Mouse (Mus musculus) kidney, embryonic 16.5 days (tissue): ENCODE data around the gene Mpp2. TPM values are rescaled to one million over a fixed set of nuclear protein-coding genes. Genes with fewer than 3 reads are reported as not detected.

Source experiments
- ATAC-seq: fragments of 200-750 bp; cut with Nextera tagmentation; 2 replicates; pipeline ENCODE4 v1.8.0; 2017; ENCODE audit warnings: moderate TSS enrichment; ENCODE audit not compliant: low FRiP score, low TSS enrichment
- H3K27ac ChIP-seq: fragments of 300-500 bp; sonication (generic); 2 replicates; pipeline ENCODE4 v1.5.1; 2014; ENCODE audit warnings: low read length
- H3K27me3 ChIP-seq: fragments of 300-500 bp; sonication (generic); 2 replicates; pipeline ENCODE4 v1.6.1; 2014; ENCODE audit warnings: low read length, control low read depth, mixed read lengths; ENCODE audit not compliant: insufficient read depth
- H3K36me3 ChIP-seq: fragments of 300-500 bp; sonication (generic); 2 replicates; pipeline ENCODE4 v1.6.1; 2014; ENCODE audit warnings: low read length, control low read depth, mixed read lengths; ENCODE audit not compliant: insufficient read depth
- H3K4me1 ChIP-seq: fragments of 300-500 bp; sonication (generic); 2 replicates; pipeline ENCODE4 v1.6.1; 2014; ENCODE audit warnings: low read length, control low read depth, mixed read lengths; ENCODE audit not compliant: insufficient read depth
- H3K4me2 ChIP-seq: fragments of 300-500 bp; sonication (generic); replicated peaks from 2 replicates; pipeline ENCODE4 v1.6.1; 2014; ENCODE audit warnings: low read depth, low read length
- H3K4me3 ChIP-seq: fragments of 300-500 bp; sonication (generic); 2 replicates; pipeline ENCODE4 v1.5.1; 2014; ENCODE audit warnings: mild to moderate bottlenecking, low read length
- H3K9ac ChIP-seq: fragments of 300-500 bp; sonication (generic); replicated peaks from 2 replicates; pipeline ENCODE4 v1.6.1; 2014; ENCODE audit warnings: low read length
- H3K9me3 ChIP-seq: fragments of 300-500 bp; sonication (generic); 2 replicates; pipeline ENCODE4 v1.6.1; 2016; ENCODE audit warnings: low read length, control low read depth
- WGBS: fragments of 180-500 bp; shearing (Covaris S2); extraction: QIAGEN DNeasy Blood & Tissue Kit; methylation state at CpG from one replicate; pipeline ENCODE4 v1.1.7; 2014; 5-methylcytosine and 5-hydroxymethylcytosine counted together
- polyA plus RNA-seq: library from polyadenylated mRNA; unstranded; fragments of >200 nt; fragmentation: Nextera tagmentation; extraction: Ambion mirVana; gene quantifications from 2 replicates; pipeline ENCODE4 v1.2.1, GENCODE M21; 2015

Mpp2 gene
- polyA plus RNA-seq, 1 experiment from 2014 or later = 14.4 TPM

DNA sequence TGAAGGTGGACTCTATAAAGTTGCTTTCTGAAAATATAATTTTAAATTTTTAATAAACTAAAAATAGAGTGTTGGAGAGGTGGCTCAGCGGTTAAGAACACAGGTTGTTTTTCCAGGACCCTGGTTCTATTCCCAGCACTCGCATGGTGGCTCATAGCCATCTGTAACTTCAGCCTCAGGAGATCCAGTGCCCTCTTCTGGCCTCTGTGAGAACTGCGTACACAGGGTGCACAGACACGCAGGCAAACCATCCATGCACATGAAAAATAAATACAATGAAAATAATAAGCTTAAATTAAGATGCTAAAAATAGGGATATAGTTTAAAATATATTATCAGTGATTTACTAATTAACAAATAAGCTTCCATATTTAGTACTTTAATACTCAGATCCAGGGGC lies 47.7 kb downstream of the Mpp2 start:
- Histone ChIP-seq H3K4me3 (no peak overlapping the region), H3K27me3 (no peaks in the 10 kb centered on the region), H3K4me1 (peaks cover 4% of the 10 kb centered on the region; the same call in 1 of the 2 replicates), H3K9me3 (peaks cover 8% of the 10 kb centered on the region; the same call in 1 of the 2 replicates), H3K36me3 (no peaks in the 10 kb centered on the region), H3K9ac (no peak overlapping the region), H3K4me2 (no peak overlapping the region), H3K27ac (no peak overlapping the region)
- no peak for ATAC-seq
- 67% methylated on average over 4 of the region's 4 CpGs for WGBS

DNA sequence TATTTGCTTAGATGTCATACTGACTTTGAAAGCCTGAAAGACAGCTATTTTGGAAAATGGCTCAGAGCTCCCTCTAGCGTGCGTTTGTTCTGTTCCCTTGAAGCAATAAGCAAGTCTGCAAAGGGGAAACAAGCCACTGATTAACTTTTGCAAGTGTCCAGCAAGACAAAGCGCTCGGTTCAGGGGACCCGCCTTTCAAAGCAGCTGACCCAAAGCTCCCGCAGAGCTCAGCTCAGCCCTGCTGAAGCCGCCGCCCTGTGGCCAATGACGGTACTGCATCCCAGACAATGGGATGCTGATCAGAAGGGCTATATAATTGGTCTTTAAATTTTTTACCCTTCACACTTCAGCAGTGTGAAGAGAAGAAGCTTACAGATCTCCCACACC lies 48.2 kb downstream of the Mpp2 start:
- no peak overlapping the region for H3K9ac ChIP-seq
- WGBS = under 1% methylated on average over 9 of the region's 9 CpGs

DNA sequence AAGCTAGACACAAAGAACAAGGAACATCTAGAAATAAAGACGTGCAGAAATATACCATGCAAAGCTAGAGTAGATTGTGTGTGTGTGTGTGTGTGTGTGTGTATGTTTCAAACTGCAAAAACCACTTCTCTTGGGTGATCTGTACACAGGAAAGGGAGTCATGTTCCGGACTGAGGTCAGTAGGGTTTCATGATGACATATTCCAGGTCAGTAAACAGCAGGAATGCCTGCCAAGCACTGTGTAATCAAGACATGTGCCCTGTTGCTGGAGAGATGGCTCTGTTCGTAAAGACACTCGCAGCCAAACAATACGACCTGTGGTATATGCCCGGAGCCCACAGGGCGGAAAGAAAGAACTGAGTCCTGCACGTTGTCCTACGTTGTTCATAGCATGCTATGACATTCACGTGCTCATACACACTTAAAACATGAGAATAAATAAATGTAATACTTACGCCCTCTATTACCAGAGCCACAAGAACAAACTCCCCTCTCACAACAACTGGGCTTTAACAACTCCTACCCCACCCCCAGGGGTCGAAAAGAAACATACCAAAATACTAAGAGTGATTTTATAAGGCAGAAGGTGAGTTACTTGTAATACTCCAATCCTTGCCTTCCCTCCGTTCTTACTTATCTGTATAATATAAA lies 48.7 kb downstream of the Mpp2 start:
- H3K9ac ChIP-seq = no peak overlapping the region
- H3K27me3 ChIP-seq = no peaks in the 10 kb centered on the region
- H3K27ac ChIP-seq = no peak overlapping the region
- ATAC-seq = peak; percentile 20; the same call in 1 of the 2 replicates
- H3K4me1 ChIP-seq = peaks cover 4% of the 10 kb centered on the region; the same call in 1 of the 2 replicates
- H3K4me3 ChIP-seq = no peak overlapping the region
- H3K4me2 ChIP-seq = no peak overlapping the region
- H3K9me3 ChIP-seq = 0 out of 2 replicates have a peak, but pooled peaks cover 2% of the 10 kb centered on the region
- H3K36me3 ChIP-seq = no peaks in the 10 kb centered on the region
- 54% methylated on average over 13 of the region's 13 CpGs for WGBS

More for the DNA sequence above, 48.2 kb downstream of the Mpp2 start:
- no peak overlapping the region for H3K4me3 ChIP-seq
- H3K27ac ChIP-seq = no peak overlapping the region
- peaks cover 2% of the 10 kb centered on the region; the same call in 1 of the 2 replicates for H3K9me3 ChIP-seq
- peaks cover 4% of the 10 kb centered on the region; the same call in 1 of the 2 replicates for H3K4me1 ChIP-seq
- peak; percentile 95 for ATAC-seq
- H3K36me3 ChIP-seq = no peaks in the 10 kb centered on the region
- no peaks in the 10 kb centered on the region for H3K27me3 ChIP-seq
- no peak overlapping the region for H3K4me2 ChIP-seq

DNA sequence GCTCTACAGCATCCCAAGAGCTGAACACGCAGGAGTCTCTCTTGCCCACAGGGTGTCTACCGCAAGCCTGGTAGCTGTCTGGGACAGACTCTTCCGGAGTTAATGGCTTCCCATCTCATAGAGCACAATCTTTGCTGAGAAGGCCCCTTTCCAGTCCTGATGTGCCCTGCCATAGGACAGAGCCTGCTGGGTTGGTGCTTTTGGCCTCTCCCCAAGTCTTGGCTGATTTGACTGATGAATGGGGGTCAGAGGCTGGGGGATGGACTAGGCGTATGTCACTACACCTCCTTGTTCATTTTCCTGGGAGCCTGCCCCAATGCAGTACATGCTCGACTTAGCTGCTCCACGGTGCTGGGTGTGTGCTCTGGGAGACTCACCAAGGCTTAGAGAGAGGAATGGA lies 50.5 kb downstream of the Mpp2 start:
- WGBS = 71% methylated on average over 6 of the region's 6 CpGs
- no peak overlapping the region for H3K9ac ChIP-seq

DNA sequence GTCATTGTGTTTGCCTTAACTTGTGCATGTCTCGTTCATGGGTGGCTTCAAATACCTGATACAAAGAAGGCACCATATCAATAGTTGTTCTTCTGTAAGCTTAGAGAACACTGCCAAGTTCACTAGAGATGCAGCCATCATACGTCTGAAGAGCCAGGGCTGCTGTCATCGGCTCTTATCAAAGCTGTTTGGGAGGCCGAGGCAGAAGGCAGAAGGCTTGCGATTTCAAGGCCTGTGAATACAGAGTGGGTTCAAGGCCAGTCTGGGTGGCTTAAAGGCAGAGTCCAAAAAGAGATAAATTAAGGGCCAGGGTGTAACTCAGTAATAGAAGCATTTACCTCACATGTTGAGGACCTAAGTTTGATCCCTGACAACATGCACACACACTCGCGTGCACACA lies 52.0 kb downstream of the Mpp2 start:
- no peak for ATAC-seq
- H3K9ac ChIP-seq = no peak overlapping the region

More for the DNA sequence above, 50.5 kb downstream of the Mpp2 start:
- no peak overlapping the region for H3K27ac ChIP-seq
- H3K27me3 ChIP-seq = no peaks in the 10 kb centered on the region
- H3K4me3 ChIP-seq = no peak overlapping the region
- 0 out of 2 replicates have a peak, but pooled peaks cover 2% of the 10 kb centered on the region for H3K9me3 ChIP-seq
- no peak overlapping the region for H3K4me2 ChIP-seq
- no peak for ATAC-seq
- H3K4me1 ChIP-seq = peaks cover 4% of the 10 kb centered on the region; the same call in 1 of the 2 replicates
- no peaks in the 10 kb centered on the region for H3K36me3 ChIP-seq

DNA sequence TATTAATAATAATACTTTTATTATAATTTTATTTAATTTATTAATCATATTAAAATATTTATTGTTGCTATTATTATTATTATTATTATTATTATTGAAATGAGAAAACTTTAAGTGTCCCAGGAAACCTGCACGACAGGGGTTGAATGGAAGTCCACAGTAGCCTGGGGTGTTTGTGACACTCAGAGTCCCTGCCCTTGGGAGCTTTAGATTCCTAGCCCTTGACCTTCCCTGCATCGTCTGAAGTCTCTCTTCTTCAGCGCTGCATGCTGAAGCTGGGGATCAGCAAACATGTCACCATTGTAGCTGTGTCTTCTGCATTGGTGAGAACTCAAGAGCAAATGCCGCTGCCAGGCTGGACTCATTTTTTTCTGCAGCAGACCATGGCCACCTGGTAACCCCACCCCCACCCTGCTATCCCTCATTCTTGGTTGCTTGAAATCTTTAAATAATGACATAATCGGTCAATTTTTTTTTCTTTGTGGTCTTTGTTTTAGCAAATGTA lies 52.8 kb downstream of the Mpp2 start:
- H3K27me3 ChIP-seq = peaks cover 4% of the 10 kb centered on the region; the same call in 1 of the 2 replicates
- H3K4me3 ChIP-seq = no peak overlapping the region
- no peak overlapping the region for H3K9ac ChIP-seq
- H3K36me3 ChIP-seq = no peaks in the 10 kb centered on the region
- 80% methylated on average over 5 of the region's 5 CpGs for WGBS
- H3K27ac ChIP-seq = no peak overlapping the region
- H3K4me1 ChIP-seq = peaks cover 4% of the 10 kb centered on the region; the same call in 1 of the 2 replicates
- no peak overlapping the region for H3K4me2 ChIP-seq
- 0 out of 2 replicates have a peak, but pooled peaks cover under 1% of the 10 kb centered on the region for H3K9me3 ChIP-seq
- ATAC-seq = no peak

More for the DNA sequence above, 52.0 kb downstream of the Mpp2 start:
- WGBS = 83% methylated on average over 7 of the region's 7 CpGs
- Histone ChIP-seq H3K4me1 (peaks cover 4% of the 10 kb centered on the region; the same call in 1 of the 2 replicates), H3K27ac (no peak overlapping the region), H3K4me3 (no peak overlapping the region), H3K36me3 (no peaks in the 10 kb centered on the region), H3K27me3 (peaks cover 4% of the 10 kb centered on the region; the same call in 1 of the 2 replicates), H3K4me2 (no peak overlapping the region), H3K9me3 (0 out of 2 replicates have a peak, but pooled peaks cover 2% of the 10 kb centered on the region)

DNA sequence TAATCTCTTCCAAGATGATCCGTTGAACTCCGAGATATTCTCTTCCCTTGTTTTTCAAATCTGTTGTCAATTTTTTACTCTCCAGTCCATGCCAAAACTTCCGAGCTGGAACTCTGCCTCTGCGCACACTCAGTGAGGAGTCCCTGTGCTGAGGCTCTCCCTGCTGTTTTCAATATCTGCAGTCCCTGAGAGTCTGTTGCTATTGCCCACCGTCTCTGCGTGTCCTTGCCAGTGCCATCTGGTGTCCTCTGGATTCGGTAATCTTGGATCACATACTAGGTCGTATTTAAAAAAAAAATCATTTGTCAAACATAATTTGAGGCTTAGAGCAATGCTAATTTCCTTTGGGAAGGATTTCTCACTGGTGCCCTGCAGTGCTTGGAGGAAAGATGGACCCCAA lies 53.4 kb downstream of the Mpp2 start:
- 78% methylated on average over 8 of the region's 8 CpGs for WGBS
- H3K4me2 ChIP-seq = no peak overlapping the region
- ATAC-seq = no peak

DNA sequence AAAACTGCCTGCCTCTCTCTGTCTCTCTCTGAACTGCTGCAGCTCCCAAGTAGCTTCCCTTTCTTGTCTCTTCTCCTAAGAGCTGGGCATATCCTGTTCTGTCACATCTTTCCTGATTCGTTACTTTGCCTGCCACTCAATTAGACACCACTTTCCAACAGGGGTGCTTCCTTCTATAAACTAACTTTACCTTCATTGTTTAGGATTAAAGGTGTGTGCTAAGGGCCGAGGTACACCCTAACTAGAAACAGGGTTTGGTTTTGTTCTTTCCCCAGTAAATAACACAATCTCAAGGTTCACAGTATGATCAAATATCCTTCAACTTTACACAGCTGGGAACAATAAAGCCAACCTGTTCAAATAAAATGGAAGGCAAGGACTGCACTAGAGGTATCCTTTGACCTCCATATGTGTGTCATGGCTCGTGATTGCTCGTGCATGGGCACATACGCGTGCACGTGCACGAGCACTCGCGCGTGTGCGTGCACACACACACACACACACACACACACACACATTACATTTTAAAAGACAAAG lies 55.2 kb downstream of the Mpp2 start:
- no peak for ATAC-seq
- Histone ChIP-seq H3K27ac (no peak overlapping the region), H3K4me3 (no peak overlapping the region), H3K4me2 (no peak overlapping the region), H3K36me3 (no peaks in the 10 kb centered on the region), H3K9me3 (no peaks in the 10 kb centered on the region), H3K9ac (no peak overlapping the region), H3K27me3 (peaks cover 8% of the 10 kb centered on the region; the same call in 1 of the 2 replicates), H3K4me1 (peaks cover 6% of the 10 kb centered on the region; the same call in 1 of the 2 replicates)
- 93% methylated on average over 12 of the region's 12 CpGs for WGBS

More for the DNA sequence above, 53.4 kb downstream of the Mpp2 start:
- no peaks in the 10 kb centered on the region for H3K36me3 ChIP-seq
- H3K27me3 ChIP-seq = peaks cover 4% of the 10 kb centered on the region; the same call in 1 of the 2 replicates
- peaks cover 7% of the 10 kb centered on the region; the same call in 1 of the 2 replicates for H3K4me1 ChIP-seq
- H3K9ac ChIP-seq = no peak overlapping the region
- no peaks in the 10 kb centered on the region for H3K9me3 ChIP-seq
- H3K27ac ChIP-seq = no peak overlapping the region
- no peak overlapping the region for H3K4me3 ChIP-seq

DNA sequence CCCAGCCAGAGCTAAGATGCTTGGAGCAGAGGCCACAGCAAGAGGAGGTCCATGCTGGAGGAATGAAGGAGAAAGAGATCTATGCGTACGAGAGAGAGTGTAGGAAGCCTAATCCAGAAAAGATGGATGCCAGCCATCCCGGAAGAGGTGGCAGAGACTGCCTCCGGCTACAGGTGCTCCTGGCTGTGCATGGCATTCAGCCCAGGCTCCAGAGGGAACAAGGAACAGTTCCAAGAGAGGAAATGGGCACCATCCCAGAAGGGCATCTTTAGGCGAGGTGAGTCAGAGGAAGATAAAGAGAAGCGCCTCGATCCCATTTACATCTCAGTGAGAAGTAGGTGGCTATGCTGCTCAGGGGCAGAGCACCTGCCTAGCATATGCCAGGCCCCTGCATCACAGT lies 57.2 kb downstream of the Mpp2 start:
- H3K27ac ChIP-seq = no peak overlapping the region
- H3K9ac ChIP-seq = no peak overlapping the region
- H3K9me3 ChIP-seq = no peaks in the 10 kb centered on the region
- H3K27me3 ChIP-seq = peaks cover 10% of the 10 kb centered on the region; the same call in 1 of the 2 replicates
- ATAC-seq = no peak
- no peak overlapping the region for H3K4me3 ChIP-seq
- no peak overlapping the region for H3K4me2 ChIP-seq
- peaks cover 19% of the 10 kb centered on the region for H3K4me1 ChIP-seq
- no peaks in the 10 kb centered on the region for H3K36me3 ChIP-seq
- 89% methylated on average over 7 of the region's 7 CpGs for WGBS

DNA sequence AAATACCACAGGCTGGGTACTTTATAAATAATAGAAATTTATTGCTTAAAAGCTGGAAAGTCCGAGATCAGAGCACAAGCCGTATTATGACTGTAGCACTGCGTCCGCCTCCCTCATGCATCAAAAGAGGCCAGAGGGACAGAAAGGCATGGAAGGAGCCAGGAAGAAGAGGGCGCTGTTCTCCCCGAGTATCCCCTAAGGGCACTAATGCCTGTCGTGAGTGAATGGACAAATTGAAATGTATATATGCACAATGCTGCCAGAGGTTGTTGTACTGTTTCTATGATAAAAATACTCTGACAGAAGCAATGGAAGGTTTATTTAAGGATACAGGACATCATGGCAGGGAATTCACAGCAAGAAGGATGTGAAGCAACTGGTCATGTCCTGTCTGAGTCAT lies 58.3 kb downstream of the Mpp2 start:
- Histone ChIP-seq H3K27me3 (peaks cover 18% of the 10 kb centered on the region), H3K4me3 (no peak overlapping the region), H3K9me3 (no peaks in the 10 kb centered on the region), H3K4me1 (peaks cover 27% of the 10 kb centered on the region), H3K9ac (no peak overlapping the region), H3K27ac (no peak overlapping the region), H3K36me3 (no peaks in the 10 kb centered on the region), H3K4me2 (no peak overlapping the region)
- no peak for ATAC-seq
- WGBS = 34% methylated on average over 7 of the region's 7 CpGs
